Mouse (Mus musculus) heart, adult 2 months (tissue): ENCODE measurements around the gene Faf1. TPM values are rescaled to one million over a fixed set of nuclear protein-coding genes. Genes with fewer than 3 reads are reported as not detected.

ENCODE experiments used
- DNase-seq, 2 experiments: peaks; one replicate each; pipeline ENCODE4 v3.0.0; 2021
- H3K27ac ChIP-seq: fragments of 200-600 bp; 2 replicates; pipeline ENCODE4 v1.8.1; 2022
- H3K27me3 ChIP-seq: fragments of 200-500 bp; 2 replicates; pipeline ENCODE4 v1.6.1; 2012; ENCODE audit warnings: mild to moderate bottlenecking, low read length, inconsistent platforms, mixed read lengths; ENCODE audit not compliant: control insufficient read depth, insufficient read depth
- H3K36me3 ChIP-seq: fragments of 200-500 bp; 2 replicates; pipeline ENCODE4 v1.6.1; 2012; ENCODE audit warnings: low read length, inconsistent platforms; ENCODE audit not compliant: control insufficient read depth, insufficient read depth
- H3K4me1 ChIP-seq: fragments of 200-500 bp; 2 replicates; pipeline ENCODE4 v1.6.1; 2011; ENCODE audit warnings: low read length; ENCODE audit not compliant: control insufficient read depth, insufficient read depth
- H3K4me3 ChIP-seq: fragments of 200-600 bp; 2 replicates; pipeline ENCODE4 v1.8.1; 2022
- H3K79me2 ChIP-seq: fragments of 200-500 bp; replicated peaks from 2 replicates; pipeline ENCODE4 v1.6.1; 2012; ENCODE audit warnings: mild to moderate bottlenecking, inconsistent platforms, low read length, moderate library complexity, mixed read lengths; ENCODE audit not compliant: control insufficient read depth, insufficient read depth
- H3K9ac ChIP-seq: fragments of 200-500 bp; 2 replicates; pipeline ENCODE4 v1.6.1; 2012; ENCODE audit warnings: low read depth, mild to moderate bottlenecking, control low read depth, inconsistent platforms, low read length, mixed read lengths
- CTCF ChIP-seq: fragments of 200-600 bp; IDR thresholded peaks from 2 replicates; pipeline ENCODE4 v1.8.1; 2022; ENCODE audit warnings: antibody characterized with exemption, mild to moderate bottlenecking, moderate library complexity
- EP300 ChIP-seq: fragments of 200-500 bp; IDR thresholded peaks from 2 replicates; pipeline ENCODE4 v1.6.1; 2011; ENCODE audit warnings: low read depth, low read length, control low read depth; ENCODE audit not compliant: insufficient read depth
- POLR2A ChIP-seq: fragments of 200-500 bp; IDR thresholded peaks from 2 replicates; pipeline ENCODE4 v1.6.1; 2011; ENCODE audit warnings: mild to moderate bottlenecking, low read depth, low read length, control low read depth; ENCODE audit not compliant: insufficient read depth
- WGBS: fragments of 180-500 bp; shearing (Covaris S2); methylation state at CpG from one replicate; pipeline ENCODE4 v1.1.7; 2018; 5-methylcytosine and 5-hydroxymethylcytosine counted together
- intact Hi-C: fragments of 180-260 bp; cut with DNase I; formaldehyde crosslinking; loops from one replicate; pipeline ENCODE4 v1.15.1; 2025
- polyA plus RNA-seq: library from polyadenylated mRNA; depleted of rRNA; stranded (reverse); fragments of >200 nt; gene quantifications from 2 replicates; pipeline ENCODE4 v1.2.3, GENCODE M21; 2012
- total RNA-seq, 2 experiments: library from RNA; stranded (reverse); gene quantifications; 2 replicates each; pipeline ENCODE4 v1.2.3; 2021

Gene Faf1
- total and polyA plus RNA-seq, 3 experiments = 9.6 to 46.0 (median 37.1) TPM

DNA sequence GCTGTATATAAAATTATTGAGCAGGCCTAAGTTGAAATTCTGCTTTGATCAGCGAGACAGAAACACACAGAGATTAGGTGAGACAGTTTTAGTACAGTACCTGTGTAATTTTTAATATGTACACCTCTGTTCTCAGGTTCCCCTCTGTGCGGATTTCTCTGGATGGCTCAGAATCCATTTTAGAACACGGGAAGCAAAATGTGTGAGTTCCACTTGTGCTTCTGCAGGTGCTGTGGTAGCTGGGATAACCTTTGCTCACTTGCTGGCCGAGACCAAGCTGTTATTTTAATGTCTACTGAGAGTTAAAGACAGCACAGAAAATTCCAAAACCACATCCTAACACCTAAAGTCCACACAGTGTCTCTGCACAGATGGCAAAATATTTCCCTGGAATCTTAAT lies 20.1 kb upstream of the Faf1 start:
- Histone ChIP-seq H3K4me1 (peaks cover 3% of the 10 kb centered on the region), H3K27me3 (no peaks in the 10 kb centered on the region), H3K79me2 (no peaks in the 10 kb centered on the region), H3K9ac (no peak overlapping the region), H3K4me3 (peak overlapping the region; percentile 86), H3K27ac (peak overlapping the region; percentile 83; the same call in 1 of the 2 replicates), H3K36me3 (0 out of 2 replicates have a peak, but pooled peaks cover 2% of the 10 kb centered on the region)
- intact Hi-C loops = no loop called here
- no peak for DNase-seq
- TF ChIP-seq EP300 (no peak), POLR2A (no peak), CTCF (no peak)
- 54% methylated on average over 4 of the region's 4 CpGs for WGBS

DNA sequence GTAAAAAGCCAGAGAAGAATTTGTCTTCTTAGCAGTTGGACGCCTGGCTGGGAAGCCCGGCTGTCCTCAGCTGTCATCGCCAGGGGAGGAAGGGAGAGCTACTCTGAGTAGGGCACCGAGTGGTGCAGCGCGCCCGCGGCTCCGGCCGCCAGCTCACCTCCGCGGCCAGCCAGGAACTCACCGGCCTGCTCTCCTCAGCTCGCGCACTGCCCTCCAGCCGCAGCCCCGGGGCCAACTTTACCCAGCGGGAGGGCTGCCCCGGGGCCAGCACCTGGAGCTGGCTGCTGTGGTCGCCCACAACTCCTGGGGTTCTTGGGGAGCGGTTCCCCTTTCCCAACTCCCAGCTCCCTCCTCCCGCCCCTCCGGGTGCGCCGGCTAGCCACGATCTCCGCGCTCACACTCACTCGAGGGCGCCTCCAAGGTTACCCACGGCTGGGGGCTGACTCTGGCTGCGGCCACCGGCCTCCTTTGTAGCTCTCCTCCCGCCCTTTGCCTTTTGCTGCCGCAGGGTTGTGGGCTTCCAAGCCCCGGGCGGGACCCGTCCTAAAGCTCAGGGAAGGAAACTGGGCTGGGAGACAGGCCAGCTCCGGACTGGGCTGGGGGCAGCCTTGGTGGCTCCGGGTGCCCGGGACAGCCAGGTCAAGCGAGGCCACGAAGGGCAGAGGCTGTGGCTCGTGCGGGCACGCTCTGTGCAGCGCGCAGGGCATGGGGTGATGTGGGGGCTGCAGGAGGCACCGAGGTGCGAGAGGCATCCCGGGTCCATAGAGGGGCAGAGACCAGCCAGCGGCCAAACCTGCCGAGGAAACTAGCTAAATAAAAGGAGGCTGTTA lies 19.2 kb upstream of the Faf1 start:
- Histone ChIP-seq H3K4me1 (peaks cover 4% of the 10 kb centered on the region), H3K27ac (peak overlapping the region; percentile 83), H3K36me3 (peaks cover 4% of the 10 kb centered on the region; the same call in 1 of the 2 replicates), H3K79me2 (no peaks in the 10 kb centered on the region), H3K4me3 (peak overlapping the region; percentile 86), H3K9ac (peak overlapping the region; percentile 79), H3K27me3 (no peaks in the 10 kb centered on the region)
- intact Hi-C loops = no loop called here
- peak; percentile 78 to 82 for DNase-seq
- TF ChIP-seq CTCF (no peak), EP300 (no peak), POLR2A (no peak)
- WGBS = under 1% methylated on average over 53 of the region's 53 CpGs

DNA sequence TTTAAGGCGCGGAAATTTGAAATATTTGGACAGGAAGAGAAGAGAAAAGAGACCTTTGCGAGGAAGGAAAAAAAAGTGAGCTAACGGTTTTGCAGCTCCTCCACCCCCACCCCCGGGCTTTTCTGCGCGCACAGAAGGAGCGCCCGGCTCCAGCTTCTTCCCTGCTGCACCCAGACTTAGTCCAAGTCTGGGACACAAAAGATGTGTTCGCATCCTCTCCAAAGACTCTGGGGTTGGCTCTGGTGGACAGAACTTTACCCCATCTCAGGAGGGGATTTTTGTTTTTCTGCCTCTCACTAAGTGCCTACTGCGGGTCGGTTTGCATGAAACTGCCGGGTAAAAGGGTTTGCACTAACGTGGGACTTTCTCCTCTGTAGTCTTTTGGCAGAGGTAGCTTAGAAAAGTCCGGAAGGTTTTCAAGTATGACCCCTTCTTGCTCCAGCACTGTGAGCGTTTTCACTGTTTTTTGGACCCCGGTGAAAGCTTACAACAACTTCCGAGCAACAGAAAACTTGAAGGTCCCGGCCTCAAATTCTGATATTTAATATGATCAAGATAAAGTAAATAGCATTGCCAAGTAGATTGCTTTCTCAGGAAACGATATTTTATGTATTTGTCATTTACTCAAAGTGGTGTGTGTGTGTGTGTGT lies 18.4 kb upstream of the Faf1 start:
- WGBS = 10% methylated on average over 20 of the region's 20 CpGs
- intact Hi-C loops = no loop called here
- TF ChIP-seq EP300 (no peak), CTCF (no peak), POLR2A (no peak)
- Histone ChIP-seq H3K27ac (peak overlapping the region; percentile 83), H3K36me3 (peaks cover 4% of the 10 kb centered on the region; the same call in 1 of the 2 replicates), H3K4me1 (peaks cover 4% of the 10 kb centered on the region), H3K79me2 (no peaks in the 10 kb centered on the region), H3K9ac (peak overlapping the region; percentile 79), H3K27me3 (no peaks in the 10 kb centered on the region), H3K4me3 (peak overlapping the region; percentile 86)
- DNase-seq = no peak

DNA sequence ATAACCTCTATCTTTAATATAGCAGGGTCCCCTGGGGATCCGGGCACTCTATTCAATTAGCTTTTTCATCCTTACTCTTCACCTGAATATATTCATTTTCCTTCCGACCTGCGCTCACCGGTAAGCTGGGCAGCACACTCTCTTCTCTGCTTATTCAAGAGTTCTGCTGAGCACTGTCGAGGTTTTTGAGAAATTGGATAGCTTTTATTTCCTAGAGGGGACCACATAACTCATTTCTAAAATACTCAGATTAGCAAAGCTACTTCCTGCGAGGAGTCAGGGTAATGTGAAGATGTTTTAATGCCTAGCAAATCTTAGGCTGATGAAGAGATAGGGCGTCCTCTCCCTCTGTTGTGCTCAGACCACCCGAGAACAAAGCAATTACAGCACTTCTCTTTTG lies 17.6 kb upstream of the Faf1 start:
- Histone ChIP-seq H3K27ac (no peak overlapping the region), H3K4me3 (no peak overlapping the region), H3K4me1 (peaks cover 4% of the 10 kb centered on the region), H3K36me3 (peaks cover 4% of the 10 kb centered on the region), H3K9ac (no peak overlapping the region), H3K27me3 (no peaks in the 10 kb centered on the region), H3K79me2 (no peaks in the 10 kb centered on the region)
- 80% methylated on average over 8 of the region's 8 CpGs for WGBS
- intact Hi-C loops = no loop called here
- TF ChIP-seq EP300 (no peak), CTCF (no peak), POLR2A (no peak)
- no peak for DNase-seq

DNA sequence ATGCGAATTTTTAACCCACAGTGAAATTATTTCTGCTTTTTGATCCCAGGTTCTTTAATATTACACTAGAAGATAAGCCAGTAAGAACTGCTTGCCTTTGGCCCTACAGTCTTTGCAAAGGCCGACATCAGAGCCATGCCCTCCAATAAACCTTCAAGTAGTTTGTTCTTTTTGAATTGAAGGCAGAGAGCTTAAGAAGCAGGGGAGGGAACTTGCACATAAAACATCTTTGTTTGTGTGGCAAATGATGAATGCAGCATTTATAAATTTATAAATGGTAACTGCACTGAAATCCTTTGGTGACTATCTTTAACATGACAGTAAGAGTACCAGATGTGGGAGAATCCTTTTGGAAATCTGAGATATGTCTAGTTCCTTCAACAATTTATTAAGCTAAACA lies 16.8 kb upstream of the Faf1 start:
- Histone ChIP-seq H3K27ac (no peak overlapping the region), H3K4me1 (peaks cover 6% of the 10 kb centered on the region), H3K36me3 (peaks cover 9% of the 10 kb centered on the region), H3K79me2 (no peaks in the 10 kb centered on the region), H3K4me3 (no peak overlapping the region), H3K27me3 (no peaks in the 10 kb centered on the region), H3K9ac (no peak overlapping the region)
- intact Hi-C loops = no loop called here
- no peak for DNase-seq
- WGBS = 92% methylated on average over 2 of the region's 2 CpGs
- TF ChIP-seq CTCF = no peak
- no peak for TF ChIP-seq POLR2A
- no peak for TF ChIP-seq EP300

DNA sequence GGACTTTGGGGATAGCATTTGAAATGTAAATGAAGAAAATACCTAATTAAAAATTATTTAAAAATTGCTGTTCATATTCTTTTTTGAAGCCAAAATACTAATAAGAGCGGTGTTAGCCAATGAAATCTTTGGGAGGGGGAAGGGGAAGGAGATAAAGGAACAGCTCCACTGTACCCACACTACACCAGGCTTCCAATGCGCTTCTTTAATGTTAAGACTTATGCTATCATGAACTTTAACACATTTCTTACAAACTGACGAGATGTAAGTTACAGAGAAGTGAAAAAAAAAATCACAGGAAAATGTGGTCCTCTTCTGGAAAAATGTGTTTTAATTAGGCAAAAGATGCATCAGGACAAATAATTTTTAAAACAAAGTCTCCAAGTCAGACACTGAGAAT lies 15.8 kb upstream of the Faf1 start:
- H3K36me3 ChIP-seq = peaks cover 7% of the 10 kb centered on the region
- intact Hi-C loops = no loop called here
- no peaks in the 10 kb centered on the region for H3K79me2 ChIP-seq
- DNase-seq = no peak
- H3K4me1 ChIP-seq = peaks cover 6% of the 10 kb centered on the region
- no peak for TF ChIP-seq POLR2A
- TF ChIP-seq EP300 = no peak
- TF ChIP-seq CTCF = no peak
- WGBS = 85% methylated on average over 3 of the region's 3 CpGs
- H3K27me3 ChIP-seq = no peaks in the 10 kb centered on the region
- no peak overlapping the region for H3K9ac ChIP-seq
- H3K4me3 ChIP-seq = no peak overlapping the region
- H3K27ac ChIP-seq = no peak overlapping the region
